Mouse (Mus musculus): Measurements from ENCODE around the gene Peli1. TPM values are rescaled to one million over a fixed set of nuclear protein-coding genes. Genes with fewer than 3 reads are reported as not detected.

Peli1 gene
- 20.1 and 22.6 TPM in 2 replicates for polyA plus RNA-seq (2015; fragmentation: Nextera tagmentation; extraction: Ambion mirVana)

GRCm38 (mm10) chr11:21091067-21091427, at the start of gene Peli1:
TSS of gene Peli1 (plus strand) at chr11:21091291.

Other genes with a start within 250 kb of the Peli1 start
- gene Vps54, start 148.0 kb downstream of the Peli1 start, polyA plus RNA-seq (2015; fragmentation: Nextera tagmentation; extraction: Ambion mirVana) = 6.8 and 8.9 TPM in 2 replicates